Mouse (Mus musculus) ES-E14 (cell line): Measurements from ENCODE around the gene Hdac5.

Experiments used
- HCFC1 ChIP-seq: IDR thresholded peaks from 2 replicates; pipeline ENCODE4 v1.6.1; 2012; ENCODE audit warnings: low read length, inconsistent platforms, borderline replicate concordance; ENCODE audit not compliant: insufficient read depth
- ZC3H11A ChIP-seq: IDR thresholded peaks from 2 replicates; pipeline ENCODE4 v1.6.1; 2012; ENCODE audit warnings: low read depth, mild to moderate bottlenecking, inconsistent platforms, low read length, borderline replicate concordance

DNA sequence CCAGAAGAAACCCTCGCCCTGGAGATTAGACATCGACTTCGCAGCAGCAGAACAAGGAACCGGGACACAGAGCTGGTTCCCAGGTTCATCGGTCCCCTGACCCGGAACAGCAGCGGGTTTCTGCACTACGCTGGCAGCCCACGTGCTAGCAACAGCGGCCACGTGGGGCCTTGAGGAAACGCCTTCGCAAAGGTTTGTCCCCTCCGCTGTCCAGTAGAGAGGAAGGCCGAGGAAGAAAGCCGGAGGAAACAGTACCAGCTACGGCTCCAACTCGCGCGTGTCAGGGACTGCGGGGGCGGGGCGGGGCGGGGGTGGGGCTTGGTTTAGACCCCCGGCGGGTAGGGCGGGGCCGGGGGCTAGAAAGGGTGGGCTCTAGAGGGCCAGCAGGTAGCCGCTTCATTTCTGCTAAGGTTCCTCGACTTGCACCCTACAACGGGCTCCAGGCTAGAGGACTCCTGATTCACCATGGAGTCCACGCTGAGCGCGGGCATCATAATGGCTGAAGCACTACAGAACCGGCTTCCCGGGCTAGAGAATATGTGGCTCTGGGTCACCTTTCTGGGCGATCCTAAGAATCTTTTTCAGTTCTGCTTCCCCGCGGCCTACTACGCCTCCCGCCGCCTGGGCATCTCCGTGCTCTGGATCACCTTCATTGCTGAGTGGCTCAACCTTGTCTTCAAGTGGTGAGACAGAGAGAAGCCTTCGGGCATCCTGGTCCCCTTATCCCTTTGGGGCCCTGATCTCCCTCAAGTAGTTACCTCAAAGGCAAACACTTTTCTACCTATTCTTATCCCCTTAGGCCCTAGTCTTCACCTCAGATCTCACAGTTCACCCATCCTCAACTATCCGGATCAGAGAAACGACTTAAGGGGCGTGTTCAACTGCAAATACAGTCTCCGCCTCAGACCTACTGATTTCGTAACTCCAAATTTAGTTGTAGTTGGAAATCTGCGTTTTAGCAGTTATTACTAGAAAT lies 40.2 kb downstream of the Hdac5 start, which contains the start of gene G6pc3:
- TF ChIP-seq ZC3H11A (no peak), HCFC1 (peak; percentile 71)
